In genomic region chr11:102939024-102939675, GRCm38 (mm10) we compare ENCODE assay signal across 9 mouse cellular contexts. TPM values are rescaled to one million over a fixed set of nuclear protein-coding genes. Genes with fewer than 3 reads are reported as not detected.
DNase-seq lines count a peak whose midpoint lies in the region; ATAC-seq and TF ChIP-seq lines count a peak whose summit lies in the region.
"Had no signal": no experiment of that assay in that cellular context is flagged by ENCODE, and none has a peak within 500 bp of the region (broad histone marks: within the 10 kb centered on the region; RNA-seq: fewer than 3 reads in every experiment).

No protein-coding gene starts in this region.

- no peaks in the 10 kb centered on the region for H3K36me3 ChIP-seq in heart, embryonic 12.5 days
- no peaks in the 10 kb centered on the region for H3K36me3 ChIP-seq in midbrain, embryonic 10.5 days
- no peaks in the 10 kb centered on the region for H3K36me3 ChIP-seq in midbrain, embryonic 14.5 days (ENCODE audit: control insufficient read depth, insufficient read depth, low read length)
- no peaks in the 10 kb centered on the region for H3K36me3 ChIP-seq in intestine, postnatal 0 days (ENCODE audit: control insufficient read depth, insufficient read depth)
- no peaks in the 10 kb centered on the region for H3K36me3 ChIP-seq in neural tube, embryonic 15.5 days

- 0 out of 2 replicates have a peak overlapping the region, but pooled peaks have one; percentile 27 for H3K9ac ChIP-seq in heart, embryonic 12.5 days
- no peak overlapping the region for H3K9ac ChIP-seq in midbrain, embryonic 14.5 days (replicated peaks; ENCODE audit: low read length)
- no peak overlapping the region for H3K9ac ChIP-seq in intestine, postnatal 0 days (ENCODE audit: low read depth, low read length)
- no peak overlapping the region for H3K9ac ChIP-seq in neural tube, embryonic 15.5 days (replicated peaks)

- ATAC-seq in heart, embryonic 12.5 days (ENCODE audit: insufficient number of reproducible peaks, low FRiP score) = no peak
- ATAC-seq in midbrain, embryonic 14.5 days (ENCODE audit: low FRiP score, low TSS enrichment) = no peak
- ATAC-seq in intestine, postnatal 0 days = 0 out of 2 replicates have a peak, but pooled peaks have one; percentile 31
- no peak for ATAC-seq in neural tube, embryonic 15.5 days (ENCODE audit: low FRiP score)

- peaks cover 55% of the 10 kb centered on the region for H3K27me3 ChIP-seq in heart, embryonic 12.5 days (replicated peaks)
- peaks cover 73% of the 10 kb centered on the region for H3K27me3 ChIP-seq in midbrain, embryonic 10.5 days (ENCODE audit: low read depth, poor library complexity, severe bottlenecking)
- peaks cover 20% of the 10 kb centered on the region for H3K27me3 ChIP-seq in midbrain, embryonic 14.5 days (ENCODE audit: control insufficient read depth, insufficient read depth, low read length)
- peaks cover 20% of the 10 kb centered on the region for H3K27me3 ChIP-seq in intestine, postnatal 0 days (replicated peaks; ENCODE audit: control insufficient read depth, insufficient read depth, low read length)
- peaks cover 43% of the 10 kb centered on the region for H3K27me3 ChIP-seq in neural tube, embryonic 15.5 days (replicated peaks)

- H3K9me3 ChIP-seq in heart, embryonic 12.5 days (replicated peaks) = no peaks in the 10 kb centered on the region
- H3K9me3 ChIP-seq in midbrain, embryonic 10.5 days (replicated peaks) = no peaks in the 10 kb centered on the region
- no peaks in the 10 kb centered on the region for H3K9me3 ChIP-seq in midbrain, embryonic 14.5 days (ENCODE audit: control insufficient read depth, low read length)
- no peaks in the 10 kb centered on the region for H3K9me3 ChIP-seq in intestine, postnatal 0 days (ENCODE audit: control insufficient read depth)
- no peaks in the 10 kb centered on the region for H3K9me3 ChIP-seq in neural tube, embryonic 15.5 days (replicated peaks)

- no peak overlapping the region for H3K27ac ChIP-seq in heart, embryonic 12.5 days (ENCODE audit: poor library complexity, severe bottlenecking)
- peak overlapping the region; percentile 52; the same call in 1 of the 2 replicates for H3K27ac ChIP-seq in midbrain, embryonic 10.5 days (replicated peaks)
- H3K27ac ChIP-seq in midbrain, embryonic 14.5 days (replicated peaks; ENCODE audit: low read depth, low read length) = no peak overlapping the region
- no peak overlapping the region for H3K27ac ChIP-seq in intestine, postnatal 0 days (ENCODE audit: low read depth, low read length)
- no peak overlapping the region for H3K27ac ChIP-seq in neural tube, embryonic 15.5 days (replicated peaks)

- no peak overlapping the region for H3K4me3 ChIP-seq in heart, embryonic 12.5 days
- no peak overlapping the region for H3K4me3 ChIP-seq in midbrain, embryonic 10.5 days
- no peak overlapping the region for H3K4me3 ChIP-seq in midbrain, embryonic 14.5 days (replicated peaks; ENCODE audit: low read depth, low read length)
- no peak overlapping the region for H3K4me3 ChIP-seq in intestine, postnatal 0 days (ENCODE audit: low read depth, low read length)
- no peak overlapping the region for H3K4me3 ChIP-seq in neural tube, embryonic 15.5 days (replicated peaks)

- no peak for DNase-seq in heart, adult 8-10 months (ENCODE audit: low spot score)
- DNase-seq in midbrain, embryonic 10.5 days (ENCODE audit: low spot score) = no peak
- no peak for DNase-seq in midbrain, embryonic 14.5 days
- DNase-seq in cerebellum, adult 9-11 months = no peak
- DNase-seq in gastrocnemius, postnatal 10 days = no peak
- DNase-seq: layer of hippocampus, postnatal 36 days had no signal

- WGBS in heart, embryonic 12.5 days = 33% methylated on average over 13 of the region's 13 CpGs
- 54% methylated on average over 13 of the region's 13 CpGs for WGBS in midbrain, embryonic 10.5 days
- 46% methylated on average over 13 of the region's 13 CpGs for WGBS in midbrain, embryonic 14.5 days
- 22% methylated on average over 13 of the region's 13 CpGs for WGBS in intestine, postnatal 0 days
- WGBS in neural tube, embryonic 15.5 days = 34% methylated on average over 13 of the region's 13 CpGs

- H3K4me1 ChIP-seq in heart, embryonic 12.5 days (replicated peaks) = peaks cover 18% of the 10 kb centered on the region
- H3K4me1 ChIP-seq in midbrain, embryonic 10.5 days = peaks cover 30% of the 10 kb centered on the region
- peaks cover 18% of the 10 kb centered on the region; the same call in 1 of the 2 replicates for H3K4me1 ChIP-seq in midbrain, embryonic 14.5 days (ENCODE audit: control insufficient read depth, insufficient read depth, low read length)
- no peaks in the 10 kb centered on the region for H3K4me1 ChIP-seq in intestine, postnatal 0 days (replicated peaks; ENCODE audit: control insufficient read depth, insufficient read depth, low read length)
- H3K4me1 ChIP-seq in neural tube, embryonic 15.5 days = peaks cover 32% of the 10 kb centered on the region

- no peak overlapping the region for H3K4me2 ChIP-seq in heart, embryonic 12.5 days
- no peak overlapping the region for H3K4me2 ChIP-seq in midbrain, embryonic 14.5 days (ENCODE audit: low read length)
- H3K4me2 ChIP-seq in intestine, postnatal 0 days (replicated peaks; ENCODE audit: low read depth) = 0 out of 2 replicates have a peak overlapping the region, but pooled peaks have one; percentile 9
- H3K4me2 ChIP-seq in neural tube, embryonic 15.5 days = peak overlapping the region; percentile 22; the same call in 1 of the 2 replicates

- TF ChIP-seq CTCF in intestine, postnatal 0 days (IDR thresholded peaks at IDR 0.05; ENCODE audit: low read depth) = peak; percentile 36

RNA-seq across cellular contexts. Expression of gene C1ql1, which starts 7.3 kb away (rescaled TPM):
- 0.87 and 1.4 TPM in 2 replicates for polyA plus RNA-seq in heart, embryonic 12.5 days (2016; fragmentation: Nextera tagmentation; extraction: Ambion mirVana)
- total RNA-seq in heart, adult 8-10 months (2022) = not detected
- 3.0 and 5.8 TPM in 2 replicates for polyA plus RNA-seq in midbrain, embryonic 10.5 days (2016; fragmentation: Nextera tagmentation; extraction: Ambion mirVana)
- 14.3 and 18.8 TPM in 2 replicates for polyA plus RNA-seq in midbrain, embryonic 14.5 days (2014; fragmentation: Nextera tagmentation; extraction: Ambion mirVana)
- 0.85 and 1.1 TPM in 2 replicates for polyA plus RNA-seq in intestine, postnatal 0 days (2015; fragmentation: Nextera tagmentation; extraction: Ambion mirVana)
- polyA plus RNA-seq in neural tube, embryonic 15.5 days (2015; fragmentation: Nextera tagmentation; extraction: Ambion mirVana) = 4.4 TPM in 2 replicates
- total RNA-seq in gastrocnemius, postnatal 10 days (2021) = under 1 TPM; 0.31 to 0.93 TPM

RNA-seq across cellular contexts. Expression of gene Kif18b, which starts 14.2 kb away (rescaled TPM):
- 6.4 and 8.6 TPM in 2 replicates for polyA plus RNA-seq in heart, embryonic 12.5 days (2016; fragmentation: Nextera tagmentation; extraction: Ambion mirVana)
- total RNA-seq in heart, adult 8-10 months (2022) = under 1 TPM in 3 of 4 experiments, not detected in 1; 0.08 to 0.37 (median 0.13) TPM
- 12.4 and 14.0 TPM in 2 replicates for polyA plus RNA-seq in midbrain, embryonic 10.5 days (2016; fragmentation: Nextera tagmentation; extraction: Ambion mirVana)
- polyA plus RNA-seq in midbrain, embryonic 14.5 days (2014; fragmentation: Nextera tagmentation; extraction: Ambion mirVana) = 1.9 TPM in 2 replicates
- polyA plus RNA-seq in intestine, postnatal 0 days (2015; fragmentation: Nextera tagmentation; extraction: Ambion mirVana) = 0.88 and 1.1 TPM in 2 replicates
- polyA plus RNA-seq in neural tube, embryonic 15.5 days (2015; fragmentation: Nextera tagmentation; extraction: Ambion mirVana) = 1.9 and 3.9 TPM in 2 replicates
- total RNA-seq in gastrocnemius, postnatal 10 days (2021) = 1 to 10 TPM; 4.0 to 5.7 TPM

RNA-seq across cellular contexts. Expression of gene Gfap, which starts 38.4 kb away (rescaled TPM):
- 0.12 and 0.17 TPM in 2 replicates for polyA plus RNA-seq in heart, embryonic 12.5 days (2016; fragmentation: Nextera tagmentation; extraction: Ambion mirVana)
- total RNA-seq in heart, adult 8-10 months (2022) = under 1 TPM; 0.09 to 0.38 (median 0.27) TPM
- polyA plus RNA-seq in midbrain, embryonic 10.5 days (2016; fragmentation: Nextera tagmentation; extraction: Ambion mirVana) = 0.05 and 0.09 TPM in 2 replicates
- polyA plus RNA-seq in midbrain, embryonic 14.5 days (2014; fragmentation: Nextera tagmentation; extraction: Ambion mirVana) = 0.26 TPM in 1 of 2 replicates, not detected in the other
- 0.14 and 0.17 TPM in 2 replicates for polyA plus RNA-seq in intestine, postnatal 0 days (2015; fragmentation: Nextera tagmentation; extraction: Ambion mirVana)
- polyA plus RNA-seq in neural tube, embryonic 15.5 days (2015; fragmentation: Nextera tagmentation; extraction: Ambion mirVana) = 2.4 and 4.2 TPM in 2 replicates
- total RNA-seq in gastrocnemius, postnatal 10 days (2021) = under 1 TPM; 0.09 to 0.61 TPM

RNA-seq across cellular contexts. Expression of gene Fam187a, which starts 54.2 kb away (rescaled TPM):
- polyA plus RNA-seq in heart, embryonic 12.5 days (2016; fragmentation: Nextera tagmentation; extraction: Ambion mirVana) = not detected in 2 replicates
- total RNA-seq in heart, adult 8-10 months (2022) = not detected
- not detected in 2 replicates for polyA plus RNA-seq in midbrain, embryonic 10.5 days (2016; fragmentation: Nextera tagmentation; extraction: Ambion mirVana)
- polyA plus RNA-seq in midbrain, embryonic 14.5 days (2014; fragmentation: Nextera tagmentation; extraction: Ambion mirVana) = not detected in 2 replicates
- polyA plus RNA-seq in intestine, postnatal 0 days (2015; fragmentation: Nextera tagmentation; extraction: Ambion mirVana) = not detected in 2 replicates
- not detected in 2 replicates for polyA plus RNA-seq in neural tube, embryonic 15.5 days (2015; fragmentation: Nextera tagmentation; extraction: Ambion mirVana)
- not detected for total RNA-seq in gastrocnemius, postnatal 10 days (2021)
- total RNA-seq: layer of hippocampus, postnatal 36 days had no signal

RNA-seq across cellular contexts. Expression of gene Ccdc103, which starts 58.1 kb away (rescaled TPM):
- 0.42 and 0.71 TPM in 2 replicates for polyA plus RNA-seq in heart, embryonic 12.5 days (2016; fragmentation: Nextera tagmentation; extraction: Ambion mirVana)
- total RNA-seq in heart, adult 8-10 months (2022) = under 1 TPM in 3 of 4 experiments, not detected in 1; 0.30 to 0.35 (median 0.34) TPM
- 2.2 and 2.7 TPM in 2 replicates for polyA plus RNA-seq in midbrain, embryonic 10.5 days (2016; fragmentation: Nextera tagmentation; extraction: Ambion mirVana)
- polyA plus RNA-seq in midbrain, embryonic 14.5 days (2014; fragmentation: Nextera tagmentation; extraction: Ambion mirVana) = 2.1 and 2.4 TPM in 2 replicates
- polyA plus RNA-seq in intestine, postnatal 0 days (2015; fragmentation: Nextera tagmentation; extraction: Ambion mirVana) = 0.20 and 0.50 TPM in 2 replicates
- 1.5 and 1.7 TPM in 2 replicates for polyA plus RNA-seq in neural tube, embryonic 15.5 days (2015; fragmentation: Nextera tagmentation; extraction: Ambion mirVana)
- total RNA-seq in gastrocnemius, postnatal 10 days (2021) = under 1 TPM in 1 of 2 experiments, not detected in 1; 0.14 TPM

Comparison
In these comparisons a context has a peak if more than half of its experiments do, and no peak if none do; other contexts are left out.
1. H3K4me2 ChIP-seq: peak in intestine, postnatal 0 days (single experiment) and neural tube, embryonic 15.5 days (single experiment); none in heart, embryonic 12.5 days (single experiment) and midbrain, embryonic 14.5 days (single experiment).